8 mouse cellular contexts compared by ENCODE assay signal in genomic region chr1:75360112-75361031, GRCm38 (mm10). TPM values are rescaled to one million over a fixed set of nuclear protein-coding genes. Genes with fewer than 3 reads are reported as not detected.
DNase-seq lines count a peak whose midpoint lies in the region; ATAC-seq and TF ChIP-seq lines count a peak whose summit lies in the region.

Des (plus strand) TSS chr1:75360329.

- H3K4me2 ChIP-seq in forebrain, embryonic 14.5 days (ENCODE audit: low read length), result peak within 1 kb of the TSS; percentile 45
- H3K4me2 ChIP-seq in limb, embryonic 15.5 days, result peak within 1 kb of the TSS; percentile 62
- H3K4me2 ChIP-seq in midbrain, postnatal 0 days (ENCODE audit: low read depth, low read length, poor library complexity, severe bottlenecking), result peak within 1 kb of the TSS; percentile 41

- H3K36me3 ChIP-seq in forebrain, embryonic 14.5 days (ENCODE audit: control insufficient read depth, insufficient read depth, low read length), result no peaks in the 10 kb centered on the region
- no peaks in the 10 kb centered on the region for H3K36me3 ChIP-seq in limb, embryonic 15.5 days
- H3K36me3 ChIP-seq in midbrain, postnatal 0 days (ENCODE audit: insufficient read depth, low read length), result no peaks in the 10 kb centered on the region

- no peaks in the 10 kb centered on the region for H3K9me3 ChIP-seq in forebrain, embryonic 14.5 days (replicated peaks; ENCODE audit: control insufficient read depth, low read length)
- no peaks in the 10 kb centered on the region for H3K9me3 ChIP-seq in limb, embryonic 15.5 days
- no peaks in the 10 kb centered on the region for H3K9me3 ChIP-seq in midbrain, postnatal 0 days (ENCODE audit: low read length)

- WGBS in forebrain, embryonic 14.5 days, result 2% methylated on average over 79 of the region's 80 CpGs
- 3% methylated on average over 80 of the region's 80 CpGs for WGBS in limb, embryonic 15.5 days
- WGBS in midbrain, postnatal 0 days, result 4% methylated on average over 79 of the region's 80 CpGs

- no peak for TF ChIP-seq CTCF in midbrain, postnatal 0 days (IDR thresholded peaks at IDR 0.05)

- peak within 1 kb of the TSS; percentile 29; the same call in 1 of the 2 replicates for H3K9ac ChIP-seq in forebrain, embryonic 14.5 days (ENCODE audit: low read length)
- 0 out of 2 replicates have a peak within 1 kb of the TSS, but pooled peaks have one; percentile 35 for H3K9ac ChIP-seq in limb, embryonic 15.5 days
- no peak within 1 kb of the TSS for H3K9ac ChIP-seq in midbrain, postnatal 0 days (replicated peaks; ENCODE audit: low read length, poor library complexity, severe bottlenecking)

- intact Hi-C loops in heart, postnatal 25 days (cut with DNase I), result no loop called here

- DNase-seq in right cerebral cortex, postnatal 4 days, result peak; percentile 22
- DNase-seq in right cerebral cortex, postnatal 25 days, result no peak
- no peak for DNase-seq in forebrain, embryonic 14.5 days (ENCODE audit: low spot score)
- DNase-seq in heart, postnatal 25 days (ENCODE audit: low spot score), result peak; percentile 72
- no peak for DNase-seq in midbrain, postnatal 0 days (ENCODE audit: low spot score)
- DNase-seq in frontal cortex, postnatal 14 days (ENCODE audit: low spot score in 2 of 2), result no peak
- no peak for DNase-seq in thymus, postnatal 10 days (ENCODE audit: low spot score in 2 of 2)

- peaks cover 3% of the 10 kb centered on the region for H3K4me1 ChIP-seq in forebrain, embryonic 14.5 days (ENCODE audit: control insufficient read depth, insufficient read depth, low read length)
- H3K4me1 ChIP-seq in limb, embryonic 15.5 days, result peaks cover 23% of the 10 kb centered on the region
- H3K4me1 ChIP-seq in midbrain, postnatal 0 days (ENCODE audit: insufficient read depth, low read length), result no peaks in the 10 kb centered on the region

- no peak for ATAC-seq in forebrain, embryonic 14.5 days
- ATAC-seq in limb, embryonic 15.5 days (ENCODE audit: insufficient number of reproducible peaks, low FRiP score, low TSS enrichment, low read depth), result peak; percentile 48
- ATAC-seq in midbrain, postnatal 0 days (ENCODE audit: low FRiP score), result 0 out of 2 replicates have a peak, but pooled peaks have one; percentile 34

- H3K27me3 ChIP-seq in forebrain, embryonic 14.5 days (replicated peaks; ENCODE audit: control insufficient read depth, insufficient read depth, low read length), result peaks cover 41% of the 10 kb centered on the region
- H3K27me3 ChIP-seq in limb, embryonic 15.5 days, result peaks cover 45% of the 10 kb centered on the region
- H3K27me3 ChIP-seq in midbrain, postnatal 0 days (ENCODE audit: insufficient read depth, low read length), result peaks cover 27% of the 10 kb centered on the region

- peak within 1 kb of the TSS; percentile 23 for H3K4me3 ChIP-seq in forebrain, embryonic 14.5 days (ENCODE audit: low read depth, low read length)
- peak within 1 kb of the TSS; percentile 38 for H3K4me3 ChIP-seq in limb, embryonic 15.5 days
- H3K4me3 ChIP-seq in midbrain, postnatal 0 days (ENCODE audit: low read depth, low read length), result peak within 1 kb of the TSS; percentile 25

- no peak within 1 kb of the TSS for H3K27ac ChIP-seq in forebrain, embryonic 14.5 days (ENCODE audit: low read depth, low read length)
- peak within 1 kb of the TSS; percentile 43; the same call in 1 of the 2 replicates for H3K27ac ChIP-seq in limb, embryonic 15.5 days
- H3K27ac ChIP-seq in midbrain, postnatal 0 days (ENCODE audit: low read depth, low read length), result no peak within 1 kb of the TSS

RNA-seq across cellular contexts. Expression of gene Des, which starts in this region (rescaled TPM):
- polyA plus RNA-seq in forebrain, embryonic 14.5 days (2014; fragmentation: Nextera tagmentation; extraction: Ambion mirVana), result 1.3 and 1.4 TPM in 2 replicates
- total RNA-seq in heart, postnatal 25 days (2021), result 1,000 to 10,000 TPM; 1,261 to 1,294 TPM
- 74.4 and 227 TPM in 2 replicates for polyA plus RNA-seq in limb, embryonic 15.5 days (2015; fragmentation: Nextera tagmentation; extraction: Ambion mirVana)
- 1.9 and 2.6 TPM in 2 replicates for total RNA-seq in midbrain, postnatal 0 days (2014; rRNA removed)
- 1.4 and 1.6 TPM in 2 replicates for polyA plus RNA-seq in midbrain, postnatal 0 days (2015; fragmentation: Nextera tagmentation; extraction: Ambion mirVana)

Comparison
In these comparisons a context has a peak if more than half of its experiments do, and no peak if none do; other contexts are left out.
1. RNA of gene Des (total RNA-seq): 1,261 to 1,294 TPM in heart, postnatal 25 days; 1.9 to 2.6 TPM in midbrain, postnatal 0 days; every median in the first group is over 100 times any median in the second.
2. RNA of gene Des (polyA plus RNA-seq): 74.4 to 227 TPM in limb, embryonic 15.5 days; 1.4 to 1.6 TPM in midbrain, postnatal 0 days and 1.3 to 1.4 TPM in forebrain, embryonic 14.5 days; every median in the first group is over 10 times any median in the second.
3. DNase-seq: peak in right cerebral cortex, postnatal 4 days (single experiment) and heart, postnatal 25 days (single experiment); none in right cerebral cortex, postnatal 25 days (single experiment), forebrain, embryonic 14.5 days (single experiment), midbrain, postnatal 0 days (single experiment), frontal cortex, postnatal 14 days (0 of 2) and thymus, postnatal 10 days (0 of 2).
4. Peak in every context shown above with its lines, with median percentiles within 50 percentile points of each other: H3K4me2 ChIP-seq and H3K4me3 ChIP-seq.